Mouse (Mus musculus) spleen, postnatal 4 days (tissue): Measurements from ENCODE around the gene Vwf.

Experiments
- DNase-seq, 2 experiments: peaks; one replicate each; pipeline ENCODE4 v3.0.0; 2022; ENCODE audit warnings: low spot score in 2 of 2

Gene Vwf

GRCm38 (mm10) chr6:125541296-125541695 lies 5.3 kb upstream of the Vwf start:
- no peak for DNase-seq

DNA sequence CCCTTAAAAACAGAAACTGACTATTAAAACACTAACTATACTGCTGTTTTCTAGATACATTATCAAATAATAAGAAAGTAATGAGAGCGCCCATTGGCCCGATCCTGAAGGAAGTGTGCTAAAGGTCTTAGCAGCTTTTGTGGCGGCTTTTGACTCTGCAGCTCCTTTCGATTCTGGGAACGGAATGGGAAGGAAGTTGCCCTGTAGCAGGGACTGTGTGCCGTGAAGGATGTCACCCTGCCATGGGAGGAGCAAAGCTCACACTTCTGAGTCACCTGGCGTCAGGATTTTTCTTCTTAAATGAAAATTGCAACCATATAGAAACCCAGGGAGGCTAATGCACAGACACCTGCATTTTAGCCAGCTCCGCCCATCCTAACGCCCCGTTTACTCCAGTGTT lies 1.8 kb downstream of the Vwf start:
- no peak for DNase-seq

- DNase-seq = no peak
Measured at GRCm38 (mm10) chr6:125550172-125550571, 3.6 kb downstream of the Vwf start.

DNA sequence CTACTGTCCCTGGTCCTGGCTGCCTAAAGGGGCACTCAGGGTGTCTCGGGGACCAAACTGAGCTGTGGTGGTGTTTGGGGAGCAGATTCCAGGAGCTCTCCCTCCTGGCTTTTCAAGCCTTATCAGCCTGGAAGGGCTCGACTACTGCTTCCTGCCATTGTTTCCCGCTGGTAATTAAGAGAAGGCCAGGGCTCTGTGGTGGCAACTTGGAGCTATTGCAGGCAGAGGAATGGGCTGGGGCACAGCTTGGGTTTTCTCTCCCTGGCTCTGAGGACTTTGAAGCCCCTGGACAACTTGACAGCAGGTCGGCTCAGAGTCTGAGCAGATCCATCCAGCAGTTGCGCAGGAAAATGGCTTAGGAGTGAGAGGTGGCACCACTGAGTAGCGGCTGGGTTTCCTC lies 6.2 kb downstream of the Vwf start:
- DNase-seq = no peak

- DNase-seq = no peak
Measured at GRCm38 (mm10) chr6:125553551-125553950, 7.0 kb downstream of the Vwf start.

DNA sequence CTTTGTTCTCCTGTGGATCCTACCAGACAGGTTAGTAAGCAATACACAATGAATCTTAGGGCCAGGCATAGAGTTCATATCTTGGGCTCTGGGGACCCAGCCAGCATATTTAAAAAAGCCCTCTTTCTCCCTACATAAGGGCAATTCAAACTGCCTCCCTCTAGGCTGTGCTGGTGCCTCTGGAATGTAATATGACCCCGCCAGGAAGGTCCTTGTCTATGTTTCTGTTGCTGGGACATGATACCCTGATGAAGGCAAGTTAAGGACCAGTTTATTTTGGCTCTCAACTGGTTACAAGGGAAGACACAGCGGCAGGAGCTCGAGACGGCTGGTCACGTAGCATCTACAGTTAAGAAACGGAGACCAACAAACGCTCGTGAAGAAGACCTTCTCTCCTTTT lies 12.3 kb downstream of the Vwf start:
- DNase-seq = no peak

GRCm38 (mm10) chr6:125561031-125561430 lies 14.5 kb downstream of the Vwf start:
- peak; percentile 69 to 73 for DNase-seq

- no peak for DNase-seq
Measured at GRCm38 (mm10) chr6:125561521-125561920, 14.9 kb downstream of the Vwf start.

- DNase-seq = peak; percentile 40 to 70
Measured at GRCm38 (mm10) chr6:125564812-125565281, 18.3 kb downstream of the Vwf start.

DNA sequence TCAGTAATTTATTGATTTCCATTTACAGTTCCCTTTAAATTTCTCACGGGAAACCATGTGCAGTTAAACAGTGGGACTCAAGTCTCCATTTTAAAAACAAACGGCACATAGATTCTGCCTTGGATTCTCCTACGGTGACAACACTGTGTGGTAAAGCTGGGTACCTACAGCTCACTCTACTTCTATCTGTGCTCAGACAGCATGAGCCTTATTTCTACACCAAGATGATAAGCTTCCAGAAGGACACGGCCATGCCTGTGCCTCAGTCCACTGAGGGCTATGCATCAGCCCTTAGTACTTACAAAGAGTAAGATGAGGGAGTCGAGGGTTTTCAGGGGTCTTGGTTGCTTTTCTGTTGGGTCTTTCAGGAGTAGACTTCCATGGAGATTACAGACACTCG lies 18.8 kb downstream of the Vwf start:
- no peak for DNase-seq

DNA sequence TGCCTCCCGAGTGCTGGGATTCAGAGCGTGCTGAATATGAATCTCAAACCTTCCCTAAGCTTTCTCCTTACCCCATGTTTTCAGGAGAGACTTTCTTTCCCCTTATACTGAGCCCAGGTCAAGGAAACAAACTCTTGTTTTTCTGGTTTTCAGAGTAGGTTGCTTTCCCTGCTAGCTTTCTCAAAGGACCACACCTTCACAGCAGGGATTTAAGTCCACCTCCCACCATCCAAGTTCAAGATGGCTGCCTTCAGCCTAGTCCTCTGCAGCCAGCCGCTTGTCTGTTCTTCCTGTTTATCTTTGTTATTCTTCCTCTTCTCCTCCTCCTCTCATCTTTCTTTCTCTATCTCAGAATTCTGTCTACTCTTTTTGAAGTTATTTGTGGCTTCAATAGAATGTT lies 20.1 kb downstream of the Vwf start:
- no peak for DNase-seq

DNA sequence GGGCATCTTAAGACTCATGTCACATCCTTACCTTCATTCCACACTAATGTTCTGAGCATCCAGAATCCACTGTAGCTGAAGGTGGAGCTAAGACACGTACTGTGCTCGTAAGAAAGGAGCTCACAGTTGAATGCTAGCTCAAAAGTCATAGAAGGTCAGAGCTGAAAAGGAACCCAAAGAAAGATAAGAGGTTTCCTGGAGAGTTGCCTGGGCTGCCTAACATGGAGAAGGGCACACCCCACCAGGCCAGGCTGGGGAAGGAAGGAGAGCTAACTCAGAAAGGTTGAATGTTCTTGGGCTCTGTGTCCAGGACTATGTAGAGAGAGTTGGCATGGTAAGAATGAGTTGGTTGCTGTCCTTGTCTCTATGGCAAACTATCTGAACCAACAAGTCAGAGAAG lies 21.8 kb downstream of the Vwf start:
- peak in 1 of 2 experiments; percentile 35 for DNase-seq

- peak; percentile 82 to 88 for DNase-seq
Measured at GRCm38 (mm10) chr6:125572291-125573188, 26.0 kb downstream of the Vwf start.

DNA sequence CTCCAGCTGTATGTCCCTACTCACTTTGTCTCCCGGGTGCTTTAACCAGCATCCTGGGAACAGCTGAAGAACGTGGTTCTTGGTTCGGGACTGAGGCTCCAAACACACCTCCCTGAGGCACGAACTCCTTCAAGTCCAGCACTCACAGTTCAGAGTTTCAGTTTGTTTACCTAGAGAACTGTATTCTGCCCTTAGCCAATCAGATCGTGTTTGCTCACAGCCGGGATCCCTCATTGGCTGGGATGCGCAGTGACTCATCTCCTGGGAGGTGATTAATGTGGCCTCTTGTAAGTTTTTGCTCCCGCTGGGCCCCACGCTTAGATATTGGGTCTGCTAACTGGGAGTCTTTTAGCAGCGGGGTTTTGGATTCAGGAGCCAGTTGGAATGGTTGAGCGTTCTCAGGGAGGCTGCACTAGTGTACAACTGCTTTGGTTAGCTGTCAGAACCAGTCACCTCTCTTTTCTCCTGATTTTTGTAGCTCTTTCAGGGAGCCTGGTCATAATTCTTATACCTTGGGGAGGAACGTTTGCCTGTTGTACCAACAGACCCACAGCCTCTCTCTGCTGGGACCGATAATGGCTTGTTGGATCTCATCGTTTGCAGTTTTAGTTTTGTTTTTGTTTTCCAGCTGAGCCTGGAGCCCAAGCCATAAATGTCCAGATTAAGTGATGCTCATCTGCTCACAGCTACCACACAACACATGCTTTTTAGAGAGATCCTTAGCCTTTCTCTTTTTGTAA lies 26.8 kb downstream of the Vwf start:
- DNase-seq = peak; percentile 87 to 88

DNA sequence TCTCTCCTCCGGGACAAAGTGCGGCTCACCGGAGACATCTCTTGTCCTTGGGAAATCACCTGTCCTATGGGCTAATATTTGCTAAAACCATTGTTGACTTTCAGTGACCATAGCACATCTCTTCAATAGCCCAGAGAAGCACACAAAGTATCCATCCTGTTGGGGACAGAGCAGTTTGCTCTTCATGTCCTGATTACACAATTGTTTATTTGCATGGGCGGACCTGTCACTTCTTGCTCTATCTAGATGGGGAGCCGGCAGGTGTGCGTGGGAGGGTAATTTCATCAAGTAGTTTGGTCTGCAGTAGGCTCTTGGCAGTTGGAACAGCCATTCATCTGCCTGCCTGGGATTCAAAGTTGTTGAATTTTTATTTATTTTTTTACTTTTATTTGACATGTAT lies 28.5 kb downstream of the Vwf start:
- DNase-seq = no peak

- no peak for DNase-seq
Measured at GRCm38 (mm10) chr6:125577301-125577700, 30.7 kb downstream of the Vwf start.

DNA sequence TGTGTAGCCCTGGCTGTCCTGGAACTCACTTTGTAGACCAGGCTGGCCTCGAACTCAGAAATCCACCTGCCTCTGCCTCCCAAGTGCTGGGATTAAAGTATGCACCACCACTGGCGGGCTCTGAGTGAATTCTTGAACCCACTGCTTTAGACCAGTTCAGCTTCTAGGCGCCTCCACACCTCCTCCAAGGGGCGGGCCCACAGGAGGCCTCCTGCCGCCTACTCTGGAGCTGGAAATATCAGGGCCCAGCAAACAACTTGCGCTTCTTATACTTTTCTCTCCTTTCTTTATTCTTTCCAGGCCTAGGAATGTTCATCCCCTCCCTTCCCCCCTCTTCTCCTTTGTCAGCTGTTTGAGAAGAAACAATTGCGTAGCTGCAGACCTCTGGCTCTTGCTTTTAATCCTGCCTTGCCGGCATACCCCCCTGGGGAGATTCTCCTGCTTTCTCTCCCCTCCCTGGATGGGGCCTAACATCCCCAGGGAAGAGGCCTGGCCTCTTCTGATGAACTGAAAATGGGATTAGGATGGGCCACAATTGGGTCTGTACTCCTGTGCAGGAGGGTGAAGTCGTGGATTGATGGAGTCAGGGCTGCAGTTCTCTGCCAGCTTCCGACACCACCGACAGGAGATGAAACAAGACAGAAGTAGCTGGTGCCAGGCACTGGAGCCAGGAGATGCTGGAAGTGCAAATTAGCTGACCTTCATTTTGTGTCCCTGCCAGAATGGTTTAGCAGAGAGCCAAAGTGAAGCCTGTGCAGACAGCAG lies 31.5 kb downstream of the Vwf start:
- DNase-seq = no peak

GRCm38 (mm10) chr6:125578647-125579011 lies 32.1 kb downstream of the Vwf start:
- no peak for DNase-seq

- DNase-seq = no peak
Measured at GRCm38 (mm10) chr6:125579864-125580263, 33.3 kb downstream of the Vwf start.

DNA sequence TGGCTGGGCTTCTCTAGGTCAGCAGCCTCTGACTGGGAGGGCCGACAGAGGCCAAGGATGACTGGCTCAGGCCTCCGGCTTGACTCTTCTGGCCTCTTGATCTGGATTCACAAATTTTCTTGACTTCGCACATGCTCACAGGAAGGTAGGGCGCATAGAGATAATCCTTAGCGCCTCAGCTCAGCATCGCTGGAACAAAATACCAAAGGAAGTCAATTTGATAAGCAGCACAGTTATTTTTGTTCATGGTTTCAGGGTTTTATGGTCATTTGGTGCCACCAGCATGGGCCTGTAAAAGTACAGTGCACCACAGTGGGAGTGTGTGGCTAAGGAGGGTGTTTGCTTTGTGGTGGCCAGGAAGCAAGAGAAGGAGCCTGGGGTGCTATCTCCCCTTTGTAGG lies 37.1 kb downstream of the Vwf start:
- no peak for DNase-seq

DNA sequence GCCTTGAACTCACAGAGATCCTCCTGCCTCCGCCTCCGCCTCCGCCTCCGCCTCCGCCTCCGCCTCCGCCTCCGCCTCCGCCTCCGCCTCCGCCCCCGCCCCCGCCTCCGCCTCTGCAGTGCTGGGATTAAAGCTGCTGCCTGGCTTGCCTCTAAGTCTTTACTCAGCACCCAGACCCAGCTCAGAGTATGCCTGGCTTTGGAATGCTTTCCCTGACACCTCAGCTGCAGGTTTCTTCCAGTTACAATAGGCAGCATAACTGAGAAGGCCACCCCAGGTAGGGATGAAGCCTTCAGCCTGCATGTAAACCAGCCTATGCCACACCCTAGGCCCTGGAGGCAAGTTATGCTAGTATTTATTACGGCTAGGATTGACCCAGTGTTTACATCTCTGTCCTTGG lies 37.7 kb downstream of the Vwf start:
- DNase-seq = no peak

DNA sequence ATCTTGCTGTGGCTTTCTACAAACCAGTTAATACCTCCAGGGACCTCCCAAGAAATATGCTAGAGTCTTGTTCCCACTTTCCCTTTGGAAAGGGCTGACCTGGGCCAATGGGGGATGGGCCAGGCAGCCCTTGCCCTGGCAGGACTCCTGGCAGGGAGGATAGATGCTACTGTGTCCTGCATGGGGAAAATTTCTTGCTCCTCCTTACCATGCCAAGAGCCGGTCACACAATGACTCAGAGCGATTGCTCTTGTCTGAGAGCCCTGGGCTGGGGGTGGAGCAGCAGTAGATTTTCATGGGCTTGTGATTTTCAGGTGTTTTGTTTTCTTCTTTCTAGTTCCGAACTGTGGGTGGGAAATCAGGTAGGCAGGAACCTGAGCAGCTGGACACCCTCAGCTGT lies 39.0 kb downstream of the Vwf start:
- DNase-seq = no peak
